Mouse (Mus musculus): ENCODE measurements around the gene Wbp4. TPM values are rescaled to one million over a fixed set of nuclear protein-coding genes. Genes with fewer than 3 reads are reported as not detected.
"Not testable (repeated sequence)": the region's sequence is repeated elsewhere in the genome, so short reads cannot be mapped to it uniquely, and the experiment has no call there.

The Wbp4 gene
- polyA plus RNA-seq, 1 experiment from 2014 or later: 42.1 TPM

- Histone ChIP-seq H3K9ac (no peak overlapping the region), H3K9me3 (no peaks in the 10 kb centered on the region), H3K27ac (no peak overlapping the region), H3K4me1 (no peaks in the 10 kb centered on the region), H3K27me3 (no peaks in the 10 kb centered on the region), H3K36me3 (no peaks in the 10 kb centered on the region), H3K4me2 (no peak overlapping the region), H3K4me3 (no peak overlapping the region)
- no peak for ATAC-seq (ENCODE audit: insufficient number of reproducible peaks, low FRiP score, low TSS enrichment, low read depth)
- WGBS: 89% methylated on average over 9 of the region's 9 CpGs
Measured at GRCm38 (mm10) chr14:79444601-79445000, 36.7 kb downstream of the Wbp4 start.

GRCm38 (mm10) chr14:79441441-79441840 lies 39.9 kb downstream of the Wbp4 start:
- no peak for ATAC-seq (ENCODE audit: insufficient number of reproducible peaks, low FRiP score, low TSS enrichment, low read depth)
- H3K27me3 ChIP-seq: no peaks in the 10 kb centered on the region
- no peak overlapping the region for H3K4me3 ChIP-seq
- no peaks in the 10 kb centered on the region for H3K36me3 ChIP-seq
- H3K4me2 ChIP-seq: no peak overlapping the region
- WGBS: 78% methylated on average over 5 of the region's 5 CpGs
- H3K4me1 ChIP-seq: no peaks in the 10 kb centered on the region
- no peaks in the 10 kb centered on the region for H3K9me3 ChIP-seq
- no peak overlapping the region for H3K9ac ChIP-seq
- no peak overlapping the region for H3K27ac ChIP-seq

GRCm38 (mm10) chr14:79440655-79441054 lies 40.7 kb downstream of the Wbp4 start:
- Histone ChIP-seq H3K4me3 (no peak overlapping the region), H3K9ac (no peak overlapping the region), H3K27me3 (no peaks in the 10 kb centered on the region), H3K36me3 (no peaks in the 10 kb centered on the region), H3K9me3 (no peaks in the 10 kb centered on the region), H3K4me2 (no peak overlapping the region), H3K4me1 (no peaks in the 10 kb centered on the region), H3K27ac (no peak overlapping the region)
- WGBS: 81% methylated on average over 2 of the region's 2 CpGs
- ATAC-seq (ENCODE audit: insufficient number of reproducible peaks, low FRiP score, low TSS enrichment, low read depth): no peak

- no peak for ATAC-seq (ENCODE audit: insufficient number of reproducible peaks, low FRiP score, low TSS enrichment, low read depth)
- 69% methylated on average over 1 of the region's 1 CpGs for WGBS
Measured at GRCm38 (mm10) chr14:79434068-79434467, 47.3 kb downstream of the Wbp4 start.

GRCm38 (mm10) chr14:79426730-79427365 lies 54.5 kb downstream of the Wbp4 start:
- Histone ChIP-seq H3K4me2 (peak overlapping the region; percentile 43), H3K9ac (peak overlapping the region; percentile 40; the same call in 1 of the 2 replicates), H3K4me3 (peak overlapping the region; percentile 53), H3K27ac (peak overlapping the region; percentile 87), H3K36me3 (peaks cover 12% of the 10 kb centered on the region)
- H3K4me1 ChIP-seq; H3K9me3 ChIP-seq; H3K27me3 ChIP-seq; ATAC-seq (ENCODE audit: insufficient number of reproducible peaks, low FRiP score, low TSS enrichment, low read depth): not testable (repeated sequence)
- WGBS: 71% methylated on average over 10 of the region's 59 CpGs

More at GRCm38 (mm10) chr14:79434068-79434467, 47.3 kb downstream of the Wbp4 start:
- Histone ChIP-seq H3K4me3 (no peak overlapping the region), H3K27ac (no peak overlapping the region), H3K9ac (no peak overlapping the region), H3K27me3 (no peaks in the 10 kb centered on the region), H3K4me1 (no peaks in the 10 kb centered on the region), H3K9me3 (no peaks in the 10 kb centered on the region), H3K4me2 (no peak overlapping the region), H3K36me3 (0 out of 2 replicates have a peak, but pooled peaks cover 3% of the 10 kb centered on the region)

- peak within 1 kb of the TSS; percentile 43 for H3K4me2 ChIP-seq
- peak within 1 kb of the TSS; percentile 87 for H3K27ac ChIP-seq
- peaks cover 9% of the 10 kb centered on the region for H3K36me3 ChIP-seq
- under 1% methylated on average over 40 of the region's 44 CpGs for WGBS
- peak within 1 kb of the TSS; percentile 40; the same call in 1 of the 2 replicates for H3K9ac ChIP-seq
- 0 out of 2 replicates have a peak, but pooled peaks cover 6% of the 10 kb centered on the region for H3K9me3 ChIP-seq
- peak; percentile 97 for ATAC-seq (ENCODE audit: insufficient number of reproducible peaks, low FRiP score, low TSS enrichment, low read depth)
- no peaks in the 10 kb centered on the region for H3K27me3 ChIP-seq
- no peaks in the 10 kb centered on the region for H3K4me1 ChIP-seq
- peak within 1 kb of the TSS; percentile 53 for H3K4me3 ChIP-seq
Measured at GRCm38 (mm10) chr14:79425979-79426729, 55.2 kb downstream of the Wbp4 start, which contains the start of gene Kbtbd7. Gene Kbtbd7 (plus strand): TSS chr14:79426511.

GRCm38 (mm10) chr14:79420083-79420685 lies 61.1 kb downstream of the Wbp4 start:
- H3K4me1 ChIP-seq: no peaks in the 10 kb centered on the region
- no peak overlapping the region for H3K4me3 ChIP-seq
- ATAC-seq (ENCODE audit: insufficient number of reproducible peaks, low FRiP score, low TSS enrichment, low read depth): no peak
- no peaks in the 10 kb centered on the region for H3K27me3 ChIP-seq
- H3K9ac ChIP-seq: no peak overlapping the region
- peaks cover 16% of the 10 kb centered on the region; the same call in 1 of the 2 replicates for H3K36me3 ChIP-seq
- H3K27ac ChIP-seq: no peak overlapping the region
- no peaks in the 10 kb centered on the region for H3K9me3 ChIP-seq
- H3K4me2 ChIP-seq: no peak overlapping the region
- WGBS: 69% methylated on average over 20 of the region's 20 CpGs

- H3K9me3 ChIP-seq: no peaks in the 10 kb centered on the region
- H3K4me1 ChIP-seq: no peaks in the 10 kb centered on the region
- WGBS: 86% methylated on average over 6 of the region's 6 CpGs
- H3K27me3 ChIP-seq: no peaks in the 10 kb centered on the region
- H3K27ac ChIP-seq: no peak overlapping the region
- H3K9ac ChIP-seq: no peak overlapping the region
- H3K4me3 ChIP-seq: no peak overlapping the region
- no peak for ATAC-seq (ENCODE audit: insufficient number of reproducible peaks, low FRiP score, low TSS enrichment, low read depth)
- no peak overlapping the region for H3K4me2 ChIP-seq
- H3K36me3 ChIP-seq: peaks cover 38% of the 10 kb centered on the region
Measured at GRCm38 (mm10) chr14:79413121-79413520, 68.2 kb downstream of the Wbp4 start.

- ATAC-seq (ENCODE audit: insufficient number of reproducible peaks, low FRiP score, low TSS enrichment, low read depth): no peak
- Histone ChIP-seq H3K9ac (no peak overlapping the region), H3K36me3 (peaks cover 34% of the 10 kb centered on the region), H3K4me2 (no peak overlapping the region), H3K9me3 (no peaks in the 10 kb centered on the region), H3K4me3 (no peak overlapping the region), H3K27me3 (no peaks in the 10 kb centered on the region), H3K4me1 (no peaks in the 10 kb centered on the region), H3K27ac (no peak overlapping the region)
- WGBS: 83% methylated on average over 2 of the region's 2 CpGs
Measured at GRCm38 (mm10) chr14:79410662-79411061, 70.7 kb downstream of the Wbp4 start.

Other genes with a start within 250 kb of the Wbp4 start
- gene Zfp957, start 234.2 kb downstream of the Wbp4 start, polyA plus RNA-seq (2015; fragmentation: Nextera tagmentation; extraction: Ambion mirVana): not detected in 2 replicates
- 65.4 and 70.2 TPM in 2 replicates for gene Rgcc, start 179.9 kb downstream of the Wbp4 start, polyA plus RNA-seq (2015; fragmentation: Nextera tagmentation; extraction: Ambion mirVana)
- gene Naa16, start 90.7 kb downstream of the Wbp4 start, polyA plus RNA-seq (2015; fragmentation: Nextera tagmentation; extraction: Ambion mirVana): 36.9 and 40.5 TPM in 2 replicates
- gene Mtrf1, start 83.7 kb downstream of the Wbp4 start, polyA plus RNA-seq (2015; fragmentation: Nextera tagmentation; extraction: Ambion mirVana): 9.8 and 10.5 TPM in 2 replicates
- 11.7 and 12.3 TPM in 2 replicates for gene Kbtbd7, start 55.0 kb downstream of the Wbp4 start, polyA plus RNA-seq (2015; fragmentation: Nextera tagmentation; extraction: Ambion mirVana)
- 2.2 and 2.6 TPM in 2 replicates for gene Kbtbd6, start 29.7 kb downstream of the Wbp4 start, polyA plus RNA-seq (2015; fragmentation: Nextera tagmentation; extraction: Ambion mirVana)
- 14.7 and 18.1 TPM in 2 replicates for gene Elf1, start 326 bp downstream of the Wbp4 start, polyA plus RNA-seq (2015; fragmentation: Nextera tagmentation; extraction: Ambion mirVana)
- 105 and 108 TPM in 2 replicates for gene Sugt1, start 106.2 kb upstream of the Wbp4 start, polyA plus RNA-seq (2015; fragmentation: Nextera tagmentation; extraction: Ambion mirVana)
- gene Cnmd, start 180.7 kb upstream of the Wbp4 start, polyA plus RNA-seq (2015; fragmentation: Nextera tagmentation; extraction: Ambion mirVana): 234 and 238 TPM in 2 replicates